Mouse (Mus musculus) small intestine, adult 2 months (tissue): ENCODE data around the gene Atxn7l1.

Experiments used
- CTCF ChIP-seq: fragments of 200-500 bp; IDR thresholded peaks from 2 replicates; pipeline ENCODE4 v1.5.1; 2012; ENCODE audit warnings: low read depth, mild to moderate bottlenecking, control low read depth, inconsistent platforms, low read length, moderate library complexity, mixed read lengths; ENCODE audit not compliant: insufficient replicate concordance, insufficient read length; ENCODE audit errors: extremely low read depth
- POLR2A ChIP-seq: fragments of 200-500 bp; IDR thresholded peaks from 2 replicates; pipeline ENCODE4 v1.6.1; 2012; ENCODE audit warnings: low read depth, mild to moderate bottlenecking, control low read depth, inconsistent platforms, low read length, moderate library complexity

GRCm38 (mm10) chr12:33390844-33391560, 243.5 kb downstream of the Atxn7l1 start:
- no peak for TF ChIP-seq CTCF
- no peak for TF ChIP-seq POLR2A
